Mouse (Mus musculus): Measurements from ENCODE around the gene Nat14.

The Nat14 gene

DNA sequence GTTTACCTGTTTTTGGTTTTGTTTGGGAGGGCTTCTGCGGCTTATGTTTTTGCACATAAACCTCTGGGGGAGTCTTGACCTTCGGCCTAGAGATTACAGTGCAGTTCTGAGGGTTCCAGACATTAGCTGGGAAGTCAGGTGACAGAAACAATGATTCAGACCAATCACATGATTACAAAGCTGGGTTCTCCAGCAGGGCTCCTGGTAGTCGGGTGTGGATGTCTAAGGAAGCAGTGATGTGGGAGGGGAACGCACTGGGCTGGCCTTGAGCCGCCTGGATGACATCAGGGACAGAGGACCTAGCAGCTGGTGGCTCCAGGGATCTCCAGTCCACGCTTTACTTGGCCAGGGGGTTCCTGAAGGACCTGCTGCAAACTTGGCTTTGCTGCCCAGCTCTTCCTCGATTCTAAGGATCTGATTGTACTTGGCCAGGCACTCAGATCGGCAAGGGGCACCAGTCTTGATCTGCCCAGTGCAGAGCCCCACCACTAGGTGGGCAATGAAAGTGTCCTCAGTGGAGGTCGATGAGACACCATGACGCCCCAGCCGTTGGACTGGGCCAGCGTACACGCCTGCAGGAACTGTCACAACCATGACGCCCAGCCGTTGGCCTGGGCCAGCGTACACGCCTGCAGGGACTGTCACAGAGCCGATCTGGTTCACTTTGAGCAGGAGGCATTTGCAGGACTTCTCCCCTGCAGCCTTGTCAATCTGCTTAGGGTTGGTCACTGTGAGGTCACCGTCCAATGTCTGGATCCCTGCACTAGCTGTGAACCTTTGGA, 28.9 kb downstream of the Nat14 start:
- DNase-seq = no peak

DNA sequence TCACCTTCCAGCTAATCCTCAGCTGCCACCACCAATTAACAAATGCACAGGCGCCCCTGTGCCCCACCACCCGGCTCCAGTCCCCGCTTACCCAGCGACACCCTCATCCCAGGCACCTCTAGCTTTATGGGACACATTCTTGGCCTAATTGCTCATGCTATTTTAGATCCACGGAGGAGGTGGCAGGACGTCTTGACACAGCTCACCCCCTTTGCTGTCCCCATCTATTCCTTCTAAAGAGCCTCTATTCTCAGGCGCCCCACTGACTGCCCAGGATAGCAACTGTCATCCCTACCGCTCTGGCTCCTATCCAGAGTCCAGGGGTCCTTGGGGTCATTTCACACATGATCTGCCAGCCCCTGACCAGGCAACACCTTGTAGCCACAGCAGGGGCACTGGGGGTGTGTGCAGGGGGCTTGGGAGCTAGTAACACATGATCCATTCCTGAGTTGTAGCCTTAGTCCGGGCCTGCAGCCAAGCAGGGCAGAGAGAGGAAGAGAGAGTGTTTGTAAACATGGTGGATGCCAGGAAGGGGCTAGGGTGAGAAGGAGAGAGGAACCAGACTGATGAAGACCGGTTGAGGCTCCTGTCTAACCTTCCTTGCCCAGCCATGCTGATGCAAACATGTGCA, 32.1 kb downstream of the Nat14 start:
- no peak for DNase-seq

DNA sequence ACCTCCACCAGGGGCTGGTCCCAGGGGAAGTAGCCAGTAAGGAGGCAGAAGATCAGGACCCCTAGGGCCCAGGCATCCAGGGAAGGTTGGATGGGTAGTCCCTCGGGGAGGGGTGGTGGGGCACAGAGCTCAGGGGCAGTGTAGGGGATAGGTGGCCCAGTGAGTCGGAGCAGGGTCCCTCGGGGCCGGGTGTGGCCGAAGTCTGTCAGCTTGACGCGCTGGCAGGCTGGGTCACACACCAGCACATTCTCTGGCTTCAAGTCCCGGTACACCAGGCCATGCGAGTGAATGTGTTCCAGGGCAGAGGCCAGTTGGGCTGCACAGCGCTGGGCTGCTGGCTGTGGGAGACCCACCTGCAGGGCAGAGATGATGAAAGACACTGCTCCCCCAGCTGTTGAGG, 35.5 kb downstream of the Nat14 start:
- no peak for DNase-seq

DNA sequence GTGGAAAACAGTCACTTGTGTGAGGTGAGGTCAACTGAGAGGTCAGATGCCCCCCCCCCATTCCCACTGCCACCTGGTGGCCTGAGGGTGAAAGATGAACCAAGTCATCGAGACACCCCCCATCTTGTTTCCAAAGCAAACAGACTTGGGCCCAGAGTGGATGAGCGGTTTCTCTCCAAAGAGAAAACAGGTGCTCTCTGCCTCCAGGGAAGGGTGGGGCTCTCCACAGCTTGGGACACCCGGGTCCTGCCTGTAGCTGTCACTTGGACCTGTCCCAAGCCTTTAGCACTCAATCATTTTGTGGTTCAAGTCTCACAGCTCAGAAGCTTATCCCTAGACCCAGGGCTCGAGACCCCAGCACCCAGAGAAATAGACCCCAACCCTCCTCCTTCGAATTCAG, 41.7 kb downstream of the Nat14 start:
- no peak for DNase-seq

DNA sequence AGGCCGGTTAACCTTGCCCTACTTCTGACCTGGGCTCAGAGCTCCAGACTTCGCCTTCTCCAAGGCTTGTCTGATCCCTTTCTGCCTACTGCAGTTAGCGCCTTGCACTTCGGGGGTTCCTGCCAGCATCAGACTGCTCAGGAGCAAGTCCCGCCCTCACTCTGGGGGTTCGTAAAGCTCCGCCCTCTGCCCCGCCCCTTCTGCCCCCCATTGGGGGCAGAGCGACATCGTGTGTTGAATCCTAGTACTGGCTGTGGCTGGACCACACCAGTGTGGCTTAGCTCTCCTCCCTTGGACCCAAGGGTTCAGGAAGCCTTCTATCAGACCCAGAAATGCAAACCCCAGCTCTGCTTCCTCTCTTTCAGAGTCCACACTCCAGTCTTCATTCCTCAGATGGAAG, 42.4 kb downstream of the Nat14 start, which contains the start of gene Sbk2:
Gene Sbk2, minus strand, starts transcription at position 135 of the 400 bp plus-strand sequence.
- DNase-seq = peak; percentile 52

DNA sequence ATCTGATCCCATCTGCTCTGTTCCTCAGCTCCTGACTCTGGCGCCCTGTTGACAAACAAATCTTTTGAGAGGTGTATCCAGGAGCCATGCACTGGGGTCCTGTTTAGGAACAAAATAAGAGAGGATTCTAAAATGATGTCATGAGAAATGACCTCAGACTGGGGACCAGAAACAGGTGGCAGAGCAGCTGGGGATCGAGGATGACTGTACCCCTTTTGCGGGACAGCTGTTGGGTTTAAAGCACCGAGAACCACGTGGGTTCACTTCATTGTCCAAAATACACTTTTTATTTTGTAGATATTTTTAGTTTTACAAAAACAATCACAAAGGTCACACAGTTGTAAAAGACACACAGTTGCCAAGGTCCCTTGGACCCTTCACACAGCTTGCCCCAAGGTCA, 43.2 kb downstream of the Nat14 start:
- no peak for DNase-seq

DNA sequence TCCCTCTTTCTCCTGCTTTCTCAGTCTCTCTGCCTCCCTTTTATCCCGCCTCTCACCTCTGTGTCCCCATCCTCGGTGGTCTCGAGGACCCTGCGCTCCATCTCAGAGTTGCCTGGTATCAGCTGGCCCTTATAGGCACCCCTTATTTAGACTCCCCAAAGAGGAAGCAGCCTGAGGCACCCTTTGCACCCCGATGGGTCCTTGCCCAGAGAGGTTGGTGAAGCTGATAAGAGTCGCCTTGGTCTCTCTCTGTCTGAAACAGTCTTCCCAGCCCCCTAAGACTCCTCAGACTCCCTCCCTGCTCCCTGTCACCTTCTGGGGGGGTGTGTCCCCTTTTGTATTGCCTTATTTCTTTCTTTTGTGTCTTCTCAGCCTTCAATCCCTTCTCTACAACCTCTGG, 49.2 kb downstream of the Nat14 start, which contains the start of gene Sbk3:
Gene Sbk3, minus strand, starts transcription at position 101 of the 400 bp plus-strand sequence.
- DNase-seq = no peak

DNA sequence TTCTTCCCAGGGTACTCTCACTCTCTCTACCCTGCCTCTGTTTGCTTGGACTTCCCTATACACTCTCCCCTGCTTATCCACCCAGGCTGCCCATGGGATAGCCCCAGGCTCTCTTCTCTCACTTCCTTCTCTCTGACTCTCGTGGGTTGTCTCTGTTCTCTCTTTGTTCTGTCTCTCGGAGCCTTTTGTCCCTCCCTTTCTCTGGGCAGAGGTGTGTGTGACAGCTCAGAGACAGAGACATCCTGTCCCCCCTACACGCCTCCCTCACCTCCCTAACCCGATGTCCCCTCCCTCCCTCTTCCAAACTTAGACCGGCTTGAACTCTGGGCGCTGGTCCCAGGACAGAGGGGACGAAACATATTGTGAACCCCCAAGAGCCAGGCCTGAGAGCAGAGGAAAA, 49.9 kb downstream of the Nat14 start:
- no peak for DNase-seq

DNA sequence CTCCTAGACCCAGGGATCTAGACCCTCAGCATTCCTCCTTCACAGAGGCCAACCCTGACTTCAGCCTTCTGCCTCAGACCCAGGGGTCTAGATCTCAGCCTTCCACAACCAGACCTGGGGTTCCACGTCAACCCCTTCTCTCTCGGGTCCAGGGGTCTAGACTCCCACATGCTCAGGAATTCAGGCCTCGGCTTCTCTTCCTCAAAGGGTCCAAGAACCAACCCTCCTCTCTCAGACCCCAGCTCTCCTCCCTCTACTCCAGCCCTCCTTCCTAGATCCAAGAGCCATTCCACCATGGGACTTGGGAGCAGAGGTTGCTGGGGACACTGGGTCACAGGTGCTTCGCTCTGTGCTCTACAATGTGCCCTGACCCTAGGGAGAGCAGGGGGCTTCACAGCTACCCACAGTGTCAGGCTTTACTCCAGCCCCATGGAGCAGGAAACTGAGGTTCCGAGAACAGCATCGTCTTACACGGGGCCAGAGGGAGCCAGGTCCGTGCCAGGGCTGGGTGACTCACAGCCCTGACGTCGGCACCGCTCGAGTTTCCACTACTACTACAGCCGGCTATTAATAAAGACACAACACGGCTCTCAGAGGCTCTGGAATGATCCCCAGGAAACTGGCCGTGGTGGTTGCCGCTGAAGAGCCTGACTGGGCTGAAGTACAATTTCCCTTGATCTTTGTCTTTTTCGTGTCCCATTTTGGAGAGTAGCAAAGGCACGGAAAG, 50.7 kb downstream of the Nat14 start:
- no peak for DNase-seq

Data from right cerebral cortex, postnatal 25 days (tissue).